Mouse (Mus musculus) CD4-positive, CD25-positive, alpha-beta regulatory T cell, adult 4 months (primary cell): ENCODE measurements around the gene Nkx2-3. TPM values are rescaled to one million over a fixed set of nuclear protein-coding genes. Genes with fewer than 3 reads are reported as not detected.

Experiments used
- polyA plus RNA-seq, 2 experiments: library from polyadenylated mRNA; unstranded; fragments of 100-300 nt; shearing (Covaris generic); gene quantifications; one replicate each; pipeline ENCODE4 v1.2.1; 2017

Gene Nkx2-3
- polyA plus RNA-seq, 2 experiments from 2014 or later = not detected

Other genes starting within 250 kb of the Nkx2-3 start
- gene Hpse2, start 224.0 kb upstream of the Nkx2-3 start, polyA plus RNA-seq = under 1 TPM in 1 of 2 experiments, not detected in 1; 0.14 TPM
- gene Cnnm1, start 171.9 kb upstream of the Nkx2-3 start, polyA plus RNA-seq = not detected
- 10 to 100 TPM; 40.4 to 50.6 TPM for gene Got1, start 87.7 kb upstream of the Nkx2-3 start, polyA plus RNA-seq
- gene Slc25a28, start 62.6 kb downstream of the Nkx2-3 start, polyA plus RNA-seq = 10 to 100 TPM in 1 of 2 experiments, 1 to 10 TPM in 1; 9.8 to 12.6 TPM
- 1 to 10 TPM; 6.7 to 7.1 TPM for gene Entpd7, start 77.3 kb downstream of the Nkx2-3 start, polyA plus RNA-seq
- gene Cutc, start 140.7 kb downstream of the Nkx2-3 start, polyA plus RNA-seq = 10 to 100 TPM; 12.5 to 16.8 TPM
- gene Cox15, start 140.7 kb downstream of the Nkx2-3 start, polyA plus RNA-seq = 10 to 100 TPM in 1 of 2 experiments, 1 to 10 TPM in 1; 7.4 to 14.6 TPM
- not detected for gene Abcc2, start 169.9 kb downstream of the Nkx2-3 start, polyA plus RNA-seq